Mouse (Mus musculus): ENCODE results near the gene Cdh13. TPM values are rescaled to one million over a fixed set of nuclear protein-coding genes. Genes with fewer than 3 reads are reported as not detected.

Gene Cdh13
- polyA plus RNA-seq, 1 experiment from 2014 or later, result 159 TPM

- no peaks in the 10 kb centered on the region for H3K27me3 ChIP-seq (ENCODE audit: control insufficient read depth, insufficient read depth, low read depth, low read length)
- no peak overlapping the region for H3K27ac ChIP-seq (ENCODE audit: low read length)
- no peaks in the 10 kb centered on the region for H3K36me3 ChIP-seq (ENCODE audit: control insufficient read depth, insufficient read depth, low read length)
- no peak for ATAC-seq
- no peaks in the 10 kb centered on the region for H3K9me3 ChIP-seq (replicated peaks; ENCODE audit: control insufficient read depth, low read length, poor library complexity, severe bottlenecking)
- 71% methylated on average over 1 of the region's 1 CpGs for WGBS
- no peaks in the 10 kb centered on the region for H3K4me1 ChIP-seq (ENCODE audit: control insufficient read depth, insufficient read depth, low read length)
- H3K4me2 ChIP-seq (ENCODE audit: low read length), result no peak overlapping the region
- H3K9ac ChIP-seq (ENCODE audit: low read depth, low read length), result no peak overlapping the region
- no peak overlapping the region for H3K4me3 ChIP-seq (ENCODE audit: low read depth, low read length)
Observed at GRCm38 (mm10) chr8:118581256-118581655, 297.7 kb downstream of the Cdh13 start.

DNA sequence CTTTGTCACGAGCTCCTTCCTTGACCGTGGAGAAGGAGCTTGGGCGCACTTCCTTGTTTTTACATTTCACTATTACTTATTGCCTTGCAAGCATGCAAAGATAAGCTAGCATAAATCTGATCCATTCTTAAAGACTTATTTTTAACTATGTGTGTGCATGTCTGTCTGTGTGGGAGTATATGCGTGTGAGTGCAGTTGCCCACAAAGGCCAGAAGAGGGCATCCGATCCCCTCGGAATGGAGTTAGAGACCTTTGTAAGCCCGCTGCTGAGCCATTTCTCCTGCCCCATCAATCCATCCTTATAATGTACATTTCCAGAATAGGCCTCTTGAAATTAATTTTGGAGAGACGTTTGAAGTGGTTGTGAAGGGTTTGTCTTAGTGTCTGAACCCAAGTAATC, 298.7 kb downstream of the Cdh13 start:
- Histone ChIP-seq H3K4me2 (ENCODE audit: low read length) (no peak overlapping the region), H3K9ac (ENCODE audit: low read depth, low read length) (no peak overlapping the region), H3K36me3 (ENCODE audit: control insufficient read depth, insufficient read depth, low read length) (no peaks in the 10 kb centered on the region), H3K4me3 (ENCODE audit: low read depth, low read length) (no peak overlapping the region), H3K27me3 (ENCODE audit: control insufficient read depth, insufficient read depth, low read depth, low read length) (no peaks in the 10 kb centered on the region), H3K27ac (ENCODE audit: low read length) (no peak overlapping the region), H3K9me3 (replicated peaks; ENCODE audit: control insufficient read depth, low read length, poor library complexity, severe bottlenecking) (no peaks in the 10 kb centered on the region), H3K4me1 (ENCODE audit: control insufficient read depth, insufficient read depth, low read length) (no peaks in the 10 kb centered on the region)
- ATAC-seq, result no peak
- 97% methylated on average over 8 of the region's 8 CpGs for WGBS

DNA sequence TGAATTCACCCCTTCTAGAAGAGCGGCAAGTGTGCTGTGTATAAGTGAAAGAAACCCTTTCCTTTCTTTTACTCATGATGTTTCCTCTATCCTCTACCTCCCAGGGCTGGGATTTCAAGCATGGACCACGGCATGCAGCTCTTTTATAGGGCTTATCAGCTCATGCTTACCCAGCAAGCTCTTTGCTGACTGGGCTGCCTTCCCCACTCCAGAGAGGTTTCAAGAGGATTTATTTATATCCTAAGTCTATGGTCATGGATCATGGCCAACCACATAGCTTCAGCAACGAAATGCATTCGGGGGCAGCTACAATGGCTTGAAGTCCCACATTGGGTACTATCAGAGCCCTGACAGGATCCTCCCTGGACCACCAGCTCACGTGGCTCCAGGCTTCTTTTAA, 304.4 kb downstream of the Cdh13 start:
- ATAC-seq, result no peak
- Histone ChIP-seq H3K27ac (ENCODE audit: low read length) (no peak overlapping the region), H3K36me3 (ENCODE audit: control insufficient read depth, insufficient read depth, low read length) (no peaks in the 10 kb centered on the region), H3K9ac (ENCODE audit: low read depth, low read length) (no peak overlapping the region), H3K4me2 (ENCODE audit: low read length) (no peak overlapping the region), H3K9me3 (replicated peaks; ENCODE audit: control insufficient read depth, low read length, poor library complexity, severe bottlenecking) (no peaks in the 10 kb centered on the region), H3K4me1 (ENCODE audit: control insufficient read depth, insufficient read depth, low read length) (0 out of 2 replicates have a peak, but pooled peaks cover 8% of the 10 kb centered on the region), H3K27me3 (ENCODE audit: control insufficient read depth, insufficient read depth, low read depth, low read length) (no peaks in the 10 kb centered on the region), H3K4me3 (ENCODE audit: low read depth, low read length) (no peak overlapping the region)
- WGBS, result 91% methylated on average over 5 of the region's 5 CpGs

DNA sequence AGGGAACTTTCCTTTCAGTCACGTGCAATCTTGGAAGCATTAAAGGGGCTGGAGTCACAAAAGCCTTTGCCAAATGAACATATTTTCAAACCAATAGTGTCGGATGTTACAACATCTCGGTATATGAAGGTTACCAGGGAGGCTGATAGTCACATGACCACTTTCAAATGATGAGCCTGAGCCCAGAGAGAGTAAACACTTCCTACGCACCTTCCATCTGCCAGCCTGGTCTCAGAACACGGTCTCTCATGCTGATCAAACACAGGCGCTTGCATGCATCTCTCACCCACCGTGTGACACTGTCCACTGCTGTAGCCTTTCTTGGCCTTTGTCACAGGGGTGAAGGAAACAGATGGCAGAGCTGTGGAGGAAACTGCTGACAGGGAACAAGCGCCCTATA, 313.3 kb downstream of the Cdh13 start:
- Histone ChIP-seq H3K36me3 (ENCODE audit: control insufficient read depth, insufficient read depth, low read length) (no peaks in the 10 kb centered on the region), H3K27ac (ENCODE audit: low read length) (no peak overlapping the region), H3K9me3 (replicated peaks; ENCODE audit: control insufficient read depth, low read length, poor library complexity, severe bottlenecking) (peaks cover 6% of the 10 kb centered on the region), H3K4me2 (ENCODE audit: low read length) (no peak overlapping the region), H3K9ac (ENCODE audit: low read depth, low read length) (no peak overlapping the region), H3K4me1 (ENCODE audit: control insufficient read depth, insufficient read depth, low read length) (0 out of 2 replicates have a peak, but pooled peaks cover 3% of the 10 kb centered on the region), H3K27me3 (ENCODE audit: control insufficient read depth, insufficient read depth, low read depth, low read length) (no peaks in the 10 kb centered on the region), H3K4me3 (ENCODE audit: low read depth, low read length) (no peak overlapping the region)
- ATAC-seq, result no peak
- 84% methylated on average over 8 of the region's 8 CpGs for whole genome bisulfite sequencing

DNA sequence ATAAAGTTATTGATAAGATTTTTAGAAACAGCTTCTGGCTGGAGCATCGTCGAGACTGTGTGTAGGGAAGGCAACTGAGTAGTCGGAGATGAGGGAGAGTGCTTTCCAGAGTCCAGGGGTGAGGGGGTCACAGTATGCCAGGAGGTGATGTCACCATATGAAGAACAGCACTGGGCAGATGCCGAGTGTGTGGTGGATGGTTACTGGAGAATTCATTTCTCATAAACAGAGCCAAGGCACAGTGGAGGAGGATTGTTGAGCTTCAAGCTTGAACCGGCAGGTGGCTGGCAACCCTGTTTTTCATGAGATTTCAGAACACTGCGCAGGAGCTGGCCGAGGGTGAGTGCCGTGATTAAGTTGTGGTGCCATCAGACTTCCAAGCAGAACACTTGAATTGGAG, 317.8 kb downstream of the Cdh13 start:
- no peak overlapping the region for H3K4me2 ChIP-seq (ENCODE audit: low read length)

GRCm38 (mm10) chr8:118602074-118602473, 318.5 kb downstream of the Cdh13 start:
- Histone ChIP-seq H3K36me3 (ENCODE audit: control insufficient read depth, insufficient read depth, low read length) (no peaks in the 10 kb centered on the region), H3K27me3 (ENCODE audit: control insufficient read depth, insufficient read depth, low read depth, low read length) (no peaks in the 10 kb centered on the region), H3K27ac (ENCODE audit: low read length) (no peak overlapping the region), H3K9me3 (replicated peaks; ENCODE audit: control insufficient read depth, low read length, poor library complexity, severe bottlenecking) (no peaks in the 10 kb centered on the region), H3K4me1 (ENCODE audit: control insufficient read depth, insufficient read depth, low read length) (peaks cover 5% of the 10 kb centered on the region; the same call in 1 of the 2 replicates), H3K4me3 (ENCODE audit: low read depth, low read length) (no peak overlapping the region), H3K9ac (ENCODE audit: low read depth, low read length) (no peak overlapping the region), H3K4me2 (ENCODE audit: low read length) (no peak overlapping the region)
- WGBS, result 63% methylated on average over 8 of the region's 8 CpGs
- ATAC-seq, result no peak

More for the DNA sequence above, 317.8 kb downstream of the Cdh13 start:
- ATAC-seq, result no peak
- Histone ChIP-seq H3K36me3 (ENCODE audit: control insufficient read depth, insufficient read depth, low read length) (no peaks in the 10 kb centered on the region), H3K9ac (ENCODE audit: low read depth, low read length) (no peak overlapping the region), H3K27ac (ENCODE audit: low read length) (no peak overlapping the region), H3K4me3 (ENCODE audit: low read depth, low read length) (no peak overlapping the region), H3K9me3 (replicated peaks; ENCODE audit: control insufficient read depth, low read length, poor library complexity, severe bottlenecking) (no peaks in the 10 kb centered on the region), H3K27me3 (ENCODE audit: control insufficient read depth, insufficient read depth, low read depth, low read length) (no peaks in the 10 kb centered on the region), H3K4me1 (ENCODE audit: control insufficient read depth, insufficient read depth, low read length) (peaks cover 5% of the 10 kb centered on the region; the same call in 1 of the 2 replicates)
- 84% methylated on average over 8 of the region's 8 CpGs for WGBS

DNA sequence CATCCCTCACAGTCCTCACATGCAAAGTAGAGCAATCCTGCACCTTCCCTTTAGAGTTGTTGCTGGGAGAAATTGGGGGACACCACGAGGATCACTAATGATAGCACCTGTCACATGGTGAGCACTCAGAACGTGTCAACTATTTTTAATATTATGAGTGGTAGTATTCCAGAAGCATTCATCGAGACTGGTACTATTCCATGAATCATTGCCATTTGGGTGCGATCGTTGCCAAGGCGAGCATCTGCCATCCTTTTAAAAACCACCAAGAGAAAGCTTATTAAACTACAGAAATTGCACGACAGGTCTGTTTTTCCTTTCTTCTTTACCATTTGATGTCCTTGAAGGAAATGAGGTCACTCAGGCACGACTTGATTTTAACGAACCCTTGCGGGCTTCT, 328.0 kb downstream of the Cdh13 start:
- no peak for ATAC-seq

GRCm38 (mm10) chr8:118618195-118618594, 334.7 kb downstream of the Cdh13 start:
- WGBS, result 94% methylated on average over 10 of the region's 10 CpGs
- Histone ChIP-seq H3K27me3 (ENCODE audit: control insufficient read depth, insufficient read depth, low read depth, low read length) (no peaks in the 10 kb centered on the region), H3K9ac (ENCODE audit: low read depth, low read length) (no peak overlapping the region), H3K4me2 (ENCODE audit: low read length) (no peak overlapping the region), H3K9me3 (replicated peaks; ENCODE audit: control insufficient read depth, low read length, poor library complexity, severe bottlenecking) (no peaks in the 10 kb centered on the region), H3K4me3 (ENCODE audit: low read depth, low read length) (no peak overlapping the region), H3K36me3 (ENCODE audit: control insufficient read depth, insufficient read depth, low read length) (no peaks in the 10 kb centered on the region), H3K4me1 (ENCODE audit: control insufficient read depth, insufficient read depth, low read length) (no peaks in the 10 kb centered on the region), H3K27ac (ENCODE audit: low read length) (no peak overlapping the region)
- ATAC-seq, result no peak

More for the DNA sequence above, 328.0 kb downstream of the Cdh13 start:
- no peaks in the 10 kb centered on the region for H3K9me3 ChIP-seq (replicated peaks; ENCODE audit: control insufficient read depth, low read length, poor library complexity, severe bottlenecking)
- no peak overlapping the region for H3K4me3 ChIP-seq (ENCODE audit: low read depth, low read length)
- H3K36me3 ChIP-seq (ENCODE audit: control insufficient read depth, insufficient read depth, low read length), result no peaks in the 10 kb centered on the region
- H3K4me1 ChIP-seq (ENCODE audit: control insufficient read depth, insufficient read depth, low read length), result no peaks in the 10 kb centered on the region
- H3K9ac ChIP-seq (ENCODE audit: low read depth, low read length), result no peak overlapping the region
- no peaks in the 10 kb centered on the region for H3K27me3 ChIP-seq (ENCODE audit: control insufficient read depth, insufficient read depth, low read depth, low read length)
- 67% methylated on average over 10 of the region's 10 CpGs for WGBS
- H3K27ac ChIP-seq (ENCODE audit: low read length), result no peak overlapping the region
- H3K4me2 ChIP-seq (ENCODE audit: low read length), result no peak overlapping the region

GRCm38 (mm10) chr8:118626425-118626824, 342.9 kb downstream of the Cdh13 start:
- H3K27me3 ChIP-seq (ENCODE audit: control insufficient read depth, insufficient read depth, low read depth, low read length), result no peaks in the 10 kb centered on the region
- H3K4me1 ChIP-seq (ENCODE audit: control insufficient read depth, insufficient read depth, low read length), result no peaks in the 10 kb centered on the region
- WGBS, result 91% methylated on average over 5 of the region's 5 CpGs
- H3K27ac ChIP-seq (ENCODE audit: low read length), result no peak overlapping the region
- H3K9ac ChIP-seq (ENCODE audit: low read depth, low read length), result no peak overlapping the region
- no peak overlapping the region for H3K4me3 ChIP-seq (ENCODE audit: low read depth, low read length)
- H3K4me2 ChIP-seq (ENCODE audit: low read length), result no peak overlapping the region
- no peaks in the 10 kb centered on the region for H3K36me3 ChIP-seq (ENCODE audit: control insufficient read depth, insufficient read depth, low read length)
- H3K9me3 ChIP-seq (replicated peaks; ENCODE audit: control insufficient read depth, low read length, poor library complexity, severe bottlenecking), result no peaks in the 10 kb centered on the region
- no peak for ATAC-seq

All from midbrain, embryonic 16.5 days (tissue).